26 mouse cellular contexts compared by ENCODE assay signal in genomic region chr1:53063921-53064320, GRCm38 (mm10). TPM values are rescaled to one million over a fixed set of nuclear protein-coding genes. Genes with fewer than 3 reads are reported as not detected.
DNase-seq lines count a peak whose midpoint lies in the region; ATAC-seq and TF ChIP-seq lines count a peak whose summit lies in the region.
"Had no signal": no experiment of that assay in that cellular context is flagged by ENCODE, and none has a peak within 500 bp of the region (broad histone marks: within the 10 kb centered on the region; RNA-seq: fewer than 3 reads in every experiment).

No protein-coding gene starts in this region.

- no peak for TF ChIP-seq CTCF in gastrocnemius, adult 2 months (IDR thresholded peaks at IDR 0.05)
- no peak for TF ChIP-seq CTCF in liver, adult 2 months (IDR thresholded peaks at IDR 0.05; ENCODE audit: low read depth, low read length)

- TF ChIP-seq POLR2A in liver, adult 2 months (IDR thresholded peaks at IDR 0.05; ENCODE audit: extremely low read depth, insufficient read depth, low read length), result no peak

- no peak for ATAC-seq in liver, embryonic 12.5 days
- ATAC-seq: forebrain, embryonic 14.5 days; forebrain, embryonic 16.5 days had no signal

- H3K4me2 ChIP-seq in liver, embryonic 12.5 days, result no peak overlapping the region
- H3K4me2 ChIP-seq: embryonic facial prominence, embryonic 13.5 days; embryonic facial prominence, embryonic 15.5 days; forebrain, embryonic 12.5 days had no signal

- 34% methylated on average over 4 of the region's 4 CpGs for WGBS in liver, adult 2 months
- WGBS in liver, embryonic 12.5 days (ENCODE audit: insufficient replicate concordance), result 70% methylated on average over 4 of the region's 4 CpGs
- WGBS in hindbrain, embryonic 10.5 days, result 86% methylated on average over 4 of the region's 4 CpGs

- intact Hi-C loops in gastrocnemius, adult 2 months (cut with DNase I), result no loop called here

- no peaks in the 10 kb centered on the region for H3K79me2 ChIP-seq in liver, adult 2 months (ENCODE audit: control insufficient read depth, insufficient read depth, low read length)

- H3K9ac ChIP-seq in liver, adult 2 months (ENCODE audit: low read depth, low read length), result no peak overlapping the region
- H3K9ac ChIP-seq in liver, embryonic 12.5 days, result no peak overlapping the region
- H3K9ac ChIP-seq: embryonic facial prominence, embryonic 13.5 days; embryonic facial prominence, embryonic 15.5 days; forebrain, embryonic 12.5 days had no signal

- H3K9me3 ChIP-seq in liver, embryonic 12.5 days (replicated peaks), result no peaks in the 10 kb centered on the region
- no peaks in the 10 kb centered on the region for H3K9me3 ChIP-seq in hindbrain, embryonic 10.5 days
- H3K9me3 ChIP-seq: embryonic facial prominence, embryonic 13.5 days; embryonic facial prominence, embryonic 15.5 days; forebrain, embryonic 10.5 days; forebrain, embryonic 12.5 days had no signal

- no peaks in the 10 kb centered on the region for H3K36me3 ChIP-seq in liver, adult 2 months (ENCODE audit: control insufficient read depth, insufficient read depth, low read length)
- no peaks in the 10 kb centered on the region for H3K36me3 ChIP-seq in liver, embryonic 12.5 days
- no peaks in the 10 kb centered on the region for H3K36me3 ChIP-seq in hindbrain, embryonic 10.5 days
- H3K36me3 ChIP-seq: embryonic facial prominence, embryonic 13.5 days; embryonic facial prominence, embryonic 15.5 days; forebrain, embryonic 10.5 days; forebrain, embryonic 12.5 days had no signal

- H3K27me3 ChIP-seq in liver, adult 2 months (ENCODE audit: control insufficient read depth, insufficient read depth, low read length), result no peaks in the 10 kb centered on the region
- H3K27me3 ChIP-seq in liver, embryonic 12.5 days (replicated peaks), result no peaks in the 10 kb centered on the region
- no peaks in the 10 kb centered on the region for H3K27me3 ChIP-seq in hindbrain, embryonic 10.5 days (ENCODE audit: insufficient read depth, poor library complexity, severe bottlenecking)
- H3K27me3 ChIP-seq: embryonic facial prominence, embryonic 13.5 days; embryonic facial prominence, embryonic 15.5 days; forebrain, embryonic 12.5 days had no signal

- DNase-seq in gastrocnemius, adult 2 months, result peak; percentile 46
- no peak for DNase-seq in gastrocnemius, postnatal 10 days
- DNase-seq in liver, adult 2 months (ENCODE audit: extremely low read depth, low read depth, low spot score), result peak; percentile 64
- DNase-seq in hindbrain, embryonic 10.5 days (ENCODE audit: low spot score), result no peak
- DNase-seq: adrenal gland, adult 2 months; adrenal gland, postnatal 10 days; adrenal gland, postnatal 25 days; cerebellum, adult 11 months; cerebellum, adult 18-20 months; cerebellum, adult 8-10 months; cerebellum, adult 9-11 months; cerebellum, postnatal 14 days; cerebellum, postnatal 36 days; embryo, embryonic 11 days had no signal

- H3K27ac ChIP-seq in gastrocnemius, adult 2 months, result peak overlapping the region; percentile 88
- H3K27ac ChIP-seq in liver, adult 2 months (replicated peaks; ENCODE audit: insufficient read depth, low read depth, low read length), result no peak overlapping the region
- H3K27ac ChIP-seq in liver, embryonic 12.5 days, result no peak overlapping the region
- H3K27ac ChIP-seq in hindbrain, embryonic 10.5 days, result no peak overlapping the region
- H3K27ac ChIP-seq: embryonic facial prominence, embryonic 13.5 days; embryonic facial prominence, embryonic 15.5 days; forebrain, embryonic 10.5 days; forebrain, embryonic 12.5 days had no signal

- peak overlapping the region; percentile 75 for H3K4me3 ChIP-seq in gastrocnemius, adult 2 months
- H3K4me3 ChIP-seq in liver, adult 2 months (ENCODE audit: insufficient read depth, low read depth, low read length), result no peak overlapping the region
- H3K4me3 ChIP-seq in liver, embryonic 12.5 days, result no peak overlapping the region
- H3K4me3 ChIP-seq in hindbrain, embryonic 10.5 days, result no peak overlapping the region
- H3K4me3 ChIP-seq: embryonic facial prominence, embryonic 13.5 days; embryonic facial prominence, embryonic 15.5 days; erythroblast, embryonic 14.5 days; forebrain, embryonic 10.5 days; forebrain, embryonic 12.5 days had no signal

- peaks cover 6% of the 10 kb centered on the region; the same call in 1 of the 2 replicates for H3K4me1 ChIP-seq in liver, adult 2 months (ENCODE audit: control insufficient read depth, insufficient read depth, low read length)
- no peaks in the 10 kb centered on the region for H3K4me1 ChIP-seq in liver, embryonic 12.5 days
- H3K4me1 ChIP-seq in hindbrain, embryonic 10.5 days (replicated peaks), result peaks cover 24% of the 10 kb centered on the region
- H3K4me1 ChIP-seq: embryonic facial prominence, embryonic 15.5 days had no signal

RNA-seq across cellular contexts. Expression of gene Mstn, which starts 2.5 kb away (rescaled TPM):
- 10 to 100 TPM; 34.7 to 67.0 TPM for total RNA-seq in gastrocnemius, adult 2 months (2021)
- total RNA-seq in gastrocnemius, postnatal 10 days (2021), result 10 to 100 TPM; 56.3 to 62.1 TPM
- not detected in 2 replicates for total RNA-seq in liver, adult 2 months (2014; rRNA removed)
- polyA plus RNA-seq in liver, adult 2 months (2012; rRNA removed), result not detected in 2 replicates
- polyA plus RNA-seq in liver, embryonic 12.5 days (2016; fragmentation: Nextera tagmentation; extraction: Ambion mirVana), result 0.07 and 0.22 TPM in 2 replicates
- polyA plus RNA-seq in hindbrain, embryonic 10.5 days (2016; fragmentation: Nextera tagmentation; extraction: Ambion mirVana), result 1.6 and 4.6 TPM in 2 replicates
- total RNA-seq: adrenal gland, adult 2 months; adrenal gland, postnatal 25 days; common myeloid progenitor, adult 5-6 weeks; ES-E14; MEL had no signal
- polyA plus RNA-seq: adrenal gland, adult 2 months; C2C12; erythroblast, embryonic 14.5 days had no signal

RNA-seq across cellular contexts. Expression of gene 1700019D03Rik, which starts 43.9 kb away (rescaled TPM):
- total RNA-seq in gastrocnemius, adult 2 months (2021), result 1 to 10 TPM; 1.0 to 1.1 TPM
- 1 to 10 TPM; 1.6 to 2.1 TPM for total RNA-seq in gastrocnemius, postnatal 10 days (2021)
- total RNA-seq in liver, adult 2 months (2014; rRNA removed), result not detected in 2 replicates
- not detected in 2 replicates for polyA plus RNA-seq in liver, adult 2 months (2012; rRNA removed)
- 7.5 and 8.0 TPM in 2 replicates for polyA plus RNA-seq in liver, embryonic 12.5 days (2016; fragmentation: Nextera tagmentation; extraction: Ambion mirVana)
- 3.4 and 7.9 TPM in 2 replicates for polyA plus RNA-seq in hindbrain, embryonic 10.5 days (2016; fragmentation: Nextera tagmentation; extraction: Ambion mirVana)
- total RNA-seq: MEL had no signal
- polyA plus RNA-seq: C2C12; erythroblast, embryonic 14.5 days had no signal

Comparison
In these comparisons a context has a peak if more than half of its experiments do, and no peak if none do; other contexts are left out.
1. DNase-seq: peak in gastrocnemius, adult 2 months (single experiment) and liver, adult 2 months (single experiment); none in gastrocnemius, postnatal 10 days (single experiment) and hindbrain, embryonic 10.5 days (single experiment).
2. RNA of gene Mstn, which starts 2.5 kb away (total RNA-seq): 34.7 to 67.0 TPM in gastrocnemius, adult 2 months and 56.3 to 62.1 TPM in gastrocnemius, postnatal 10 days; not detected in liver, adult 2 months; every median in the first group is over 10 times any median in the second.